In genomic region chr4:114637120-114637519, GRCm38 (mm10) we compare ENCODE assay signal across 9 mouse cellular contexts.
A peak's percentile ranks its signal among the peaks of the same experiment; 100 is the strongest.
DNase-seq lines count a peak whose midpoint lies in the region; ATAC-seq and TF ChIP-seq lines count a peak whose summit lies in the region.
"Had no signal": no experiment of that assay in that cellular context is flagged by ENCODE, and none has a peak within 500 bp of the region (broad histone marks: within the 10 kb centered on the region; RNA-seq: fewer than 3 reads in every experiment).

No protein-coding gene starts in this region.

- H3K27ac ChIP-seq in hindbrain, embryonic 14.5 days, result no peak overlapping the region
- H3K27ac ChIP-seq in hindbrain, embryonic 13.5 days, result no peak overlapping the region
- no peak overlapping the region for H3K27ac ChIP-seq in CH12.LX (ENCODE audit: insufficient read depth, low read depth)
- no peak overlapping the region for H3K27ac ChIP-seq in kidney, embryonic 14.5 days (ENCODE audit: low read depth, low read length)
- H3K27ac ChIP-seq in forebrain, embryonic 16.5 days (ENCODE audit: low read length), result no peak overlapping the region
- H3K27ac ChIP-seq: embryonic facial prominence, embryonic 13.5 days had no signal

- no peaks in the 10 kb centered on the region for H3K4me1 ChIP-seq in hindbrain, embryonic 14.5 days (replicated peaks; ENCODE audit: control insufficient read depth, insufficient read depth, low read length)
- no peaks in the 10 kb centered on the region for H3K4me1 ChIP-seq in hindbrain, embryonic 13.5 days (replicated peaks)
- no peaks in the 10 kb centered on the region for H3K4me1 ChIP-seq in CH12.LX (ENCODE audit: control insufficient read depth in 1 of 2, insufficient read depth in 2 of 2)
- no peaks in the 10 kb centered on the region for H3K4me1 ChIP-seq in kidney, embryonic 14.5 days (ENCODE audit: control insufficient read depth, insufficient read depth, low read length)
- no peaks in the 10 kb centered on the region for H3K4me1 ChIP-seq in forebrain, embryonic 16.5 days (replicated peaks; ENCODE audit: control insufficient read depth, insufficient read depth, low read length)
- H3K4me1 ChIP-seq: embryonic facial prominence, embryonic 13.5 days had no signal

- WGBS in hindbrain, embryonic 14.5 days, result 23% methylated on average over 3 of the region's 3 CpGs
- 20% methylated on average over 3 of the region's 3 CpGs for WGBS in hindbrain, embryonic 13.5 days
- 13% methylated on average over 3 of the region's 3 CpGs for WGBS in kidney, embryonic 14.5 days
- 18% methylated on average over 3 of the region's 3 CpGs for WGBS in forebrain, embryonic 16.5 days

- in situ Hi-C loops in CH12.LX (cut with MboI; ENCODE audit: low pct_ligation_motif_present, low pct_unique_long_range_greater_than_20kb, low sequenced_read_pairs), result no loop called here

- peaks cover 3% of the 10 kb centered on the region; the same call in 1 of the 2 replicates for H3K9me3 ChIP-seq in hindbrain, embryonic 14.5 days (ENCODE audit: control insufficient read depth, low read length)
- no peaks in the 10 kb centered on the region for H3K9me3 ChIP-seq in hindbrain, embryonic 13.5 days
- peaks cover 1% of the 10 kb centered on the region for H3K9me3 ChIP-seq in CH12.LX (replicated peaks; ENCODE audit: low read length)
- no peaks in the 10 kb centered on the region for H3K9me3 ChIP-seq in kidney, embryonic 14.5 days (ENCODE audit: control insufficient read depth, low read length)
- H3K9me3 ChIP-seq in forebrain, embryonic 16.5 days (ENCODE audit: control insufficient read depth, low read length), result 0 out of 2 replicates have a peak, but pooled peaks cover 4% of the 10 kb centered on the region
- H3K9me3 ChIP-seq: embryonic facial prominence, embryonic 13.5 days had no signal

- peak; percentile 38 for DNase-seq in hindbrain, embryonic 14.5 days (ENCODE audit: low spot score)
- DNase-seq in CH12.LX (ENCODE audit: extremely low read depth), result peak; percentile 30
- peak; percentile 45 for DNase-seq in adrenal gland, postnatal 10 days
- peak; percentile 60 for DNase-seq in thymus, postnatal 4 days
- no peak for DNase-seq in spleen, postnatal 36 days (ENCODE audit: low spot score in 2 of 2)

- TF ChIP-seq CTCF in CH12.LX (conservative IDR thresholded peaks at IDR 0.05 in 1 of 2, IDR thresholded peaks at IDR 0.05 in 1 of 2; ENCODE audit: low read depth in 2 of 2, low read length in 2 of 2), result peak; percentile 34 to 55; a peak in 3 of 4 replicates

- no peaks in the 10 kb centered on the region for H3K36me3 ChIP-seq in hindbrain, embryonic 14.5 days (replicated peaks; ENCODE audit: control insufficient read depth, insufficient read depth)
- no peaks in the 10 kb centered on the region for H3K36me3 ChIP-seq in hindbrain, embryonic 13.5 days
- H3K36me3 ChIP-seq in CH12.LX (replicated peaks in 1 of 2; ENCODE audit: control insufficient read depth in 1 of 2, insufficient read depth in 1 of 2, low read length in 1 of 2), result no peaks in the 10 kb centered on the region
- H3K36me3 ChIP-seq in kidney, embryonic 14.5 days (ENCODE audit: control insufficient read depth, insufficient read depth, low read length), result no peaks in the 10 kb centered on the region
- H3K36me3 ChIP-seq in forebrain, embryonic 16.5 days (ENCODE audit: control insufficient read depth, insufficient read depth), result no peaks in the 10 kb centered on the region
- H3K36me3 ChIP-seq: embryonic facial prominence, embryonic 13.5 days had no signal

- ATAC-seq in hindbrain, embryonic 14.5 days (ENCODE audit: low FRiP score), result no peak
- ATAC-seq in hindbrain, embryonic 13.5 days (ENCODE audit: low FRiP score), result no peak
- ATAC-seq in kidney, embryonic 14.5 days (ENCODE audit: low FRiP score, low TSS enrichment), result peak; percentile 28; the same call in 1 of the 2 replicates
- no peak for ATAC-seq in forebrain, embryonic 16.5 days

- H3K27me3 ChIP-seq in hindbrain, embryonic 14.5 days (ENCODE audit: control insufficient read depth, insufficient read depth, low read length), result no peaks in the 10 kb centered on the region
- peaks cover 6% of the 10 kb centered on the region; the same call in 1 of the 2 replicates for H3K27me3 ChIP-seq in hindbrain, embryonic 13.5 days
- H3K27me3 ChIP-seq in CH12.LX (replicated peaks), result peaks cover 65% of the 10 kb centered on the region
- H3K27me3 ChIP-seq in kidney, embryonic 14.5 days (ENCODE audit: control insufficient read depth, insufficient read depth, low read length), result peaks cover 6% of the 10 kb centered on the region; the same call in 1 of the 2 replicates
- H3K27me3 ChIP-seq in forebrain, embryonic 16.5 days (replicated peaks; ENCODE audit: control insufficient read depth, insufficient read depth, low read length), result no peaks in the 10 kb centered on the region

- H3K79me2 ChIP-seq in CH12.LX (replicated peaks; ENCODE audit: control insufficient read depth, extremely low read depth, insufficient read depth, poor library complexity, severe bottlenecking), result no peaks in the 10 kb centered on the region

- no peak for TF ChIP-seq EP300 in CH12.LX (IDR thresholded peaks at IDR 0.05; ENCODE audit: low read length)

- no peak for TF ChIP-seq POLR2A in CH12.LX (IDR thresholded peaks at IDR 0.05; ENCODE audit: low read depth, low read length)

- no peak overlapping the region for H3K9ac ChIP-seq in hindbrain, embryonic 14.5 days
- no peak overlapping the region for H3K9ac ChIP-seq in hindbrain, embryonic 13.5 days
- H3K9ac ChIP-seq in CH12.LX (ENCODE audit: insufficient read depth, low read depth), result no peak overlapping the region
- H3K9ac ChIP-seq in kidney, embryonic 14.5 days (ENCODE audit: low read depth, low read length), result no peak overlapping the region
- no peak overlapping the region for H3K9ac ChIP-seq in forebrain, embryonic 16.5 days (replicated peaks; ENCODE audit: low read depth, low read length)
- H3K9ac ChIP-seq: embryonic facial prominence, embryonic 13.5 days had no signal

- dilution Hi-C loops in CH12.LX (cut with MboI; ENCODE audit: extremely low pct_ligation_motif_present, extremely low pct_unique_long_range_greater_than_20kb, low sequenced_read_pairs), result no loop called here

- TF ChIP-seq RAD21 in CH12.LX (IDR thresholded peaks at IDR 0.05; ENCODE audit: low read depth, low read length), result peak; percentile 40

- no peak overlapping the region for H3K4me3 ChIP-seq in hindbrain, embryonic 14.5 days (replicated peaks; ENCODE audit: low read length)
- H3K4me3 ChIP-seq in hindbrain, embryonic 13.5 days, result no peak overlapping the region
- no peak overlapping the region for H3K4me3 ChIP-seq in CH12.LX (replicated peaks in 1 of 3; ENCODE audit: low read depth in 2 of 3, low read length in 2 of 3, poor library complexity in 1 of 3)
- H3K4me3 ChIP-seq in kidney, embryonic 14.5 days (ENCODE audit: low read length), result no peak overlapping the region
- H3K4me3 ChIP-seq in forebrain, embryonic 16.5 days (replicated peaks; ENCODE audit: low read length), result no peak overlapping the region
- H3K4me3 ChIP-seq: embryonic facial prominence, embryonic 13.5 days had no signal

- no peak overlapping the region for H3K4me2 ChIP-seq in hindbrain, embryonic 14.5 days (replicated peaks)
- no peak overlapping the region for H3K4me2 ChIP-seq in hindbrain, embryonic 13.5 days
- H3K4me2 ChIP-seq in CH12.LX (ENCODE audit: insufficient read depth, low read depth, poor library complexity, severe bottlenecking), result no peak overlapping the region
- H3K4me2 ChIP-seq in kidney, embryonic 14.5 days (replicated peaks; ENCODE audit: low read depth, low read length), result no peak overlapping the region
- H3K4me2 ChIP-seq in forebrain, embryonic 16.5 days (ENCODE audit: low read length), result no peak overlapping the region
- H3K4me2 ChIP-seq: embryonic facial prominence, embryonic 13.5 days had no signal

TF ChIP-seq in CH12.LX, 34 proteins besides CTCF, POLR2A, EP300 and RAD21:
- TF ChIP-seq ZKSCAN1 (IDR thresholded peaks at IDR 0.05; ENCODE audit: borderline replicate concordance, low read depth, low read length) (no peak), TBP (conservative IDR thresholded peaks at IDR 0.05; ENCODE audit: low read depth, low read length) (no peak), ZC3H11A (IDR thresholded peaks at IDR 0.05; ENCODE audit: low read depth, low read length) (no peak), MAX (IDR thresholded peaks at IDR 0.05; ENCODE audit: low read length) (no peak), SMC3 (IDR thresholded peaks at IDR 0.05; ENCODE audit: low read depth, low read length) (peak; percentile 46)

Comparison
In these comparisons a context has a peak if more than half of its experiments do, and no peak if none do; other contexts are left out.
1. DNase-seq: peak in hindbrain, embryonic 14.5 days (single experiment), CH12.LX (single experiment), adrenal gland, postnatal 10 days (single experiment) and thymus, postnatal 4 days (single experiment); none in spleen, postnatal 36 days (0 of 2).